Mouse (Mus musculus): ENCODE data around the gene Ltn1. TPM values are rescaled to one million over a fixed set of nuclear protein-coding genes. Genes with fewer than 3 reads are reported as not detected.

Ltn1 gene
- 10 to 100 TPM; 43.7 to 44.8 TPM for total RNA-seq (2021)

GRCm38 (mm10) chr16:87432033-87432814 is at the start of gene Ltn1:
Gene Ltn1 (minus strand): TSS chr16:87432612.
- intact Hi-C loops (cut with DNase I): loop anchor here (1.0 kb wide), 1 partner anchor 23 kb away; no protein-coding TSS in a partner anchor
- DNase-seq (ENCODE audit: low spot score in 2 of 2): peak; percentile 97 to 98

- intact Hi-C loops (cut with DNase I): loop anchor here (5.0 kb wide), 1 partner anchor 63 kb away; no protein-coding TSS in a partner anchor
- DNase-seq (ENCODE audit: low spot score in 2 of 2): no peak
Measured at GRCm38 (mm10) chr16:87470579-87470978, 38.2 kb upstream of the Ltn1 start.

- intact Hi-C loops (cut with DNase I): no loop called here
- DNase-seq (ENCODE audit: low spot score in 2 of 2): no peak
Measured at GRCm38 (mm10) chr16:87458752-87459151, 26.3 kb upstream of the Ltn1 start.

- intact Hi-C loops (cut with DNase I): loop anchor here (1.0 to 2.0 kb wide), 3 partner anchors 14 to 40 kb away; partner anchors contain the start of genes Cct8, Ltn1 and Rwdd2b
- DNase-seq (ENCODE audit: low spot score in 2 of 2): peak in 1 of 2 experiments; percentile 59
Measured at GRCm38 (mm10) chr16:87455180-87455611, 22.8 kb upstream of the Ltn1 start.

- peak; percentile 95 to 96 for DNase-seq (ENCODE audit: low spot score in 2 of 2)
- intact Hi-C loops (cut with DNase I): loop anchor here (1.0 to 2.0 kb wide), 3 partner anchors 14 to 40 kb away; partner anchors contain the start of genes Cct8, Ltn1 and Rwdd2b
Measured at GRCm38 (mm10) chr16:87454419-87455179, 22.2 kb upstream of the Ltn1 start, which contains the start of gene Usp16. Gene Usp16 (plus strand): TSS chr16:87454703.

GRCm38 (mm10) chr16:87453226-87453625 is 20.8 kb upstream of the Ltn1 start:
- intact Hi-C loops (cut with DNase I): no loop called here
- no peak for DNase-seq (ENCODE audit: low spot score in 2 of 2)

GRCm38 (mm10) chr16:87445528-87445927 is 13.1 kb upstream of the Ltn1 start:
- DNase-seq (ENCODE audit: low spot score in 2 of 2): no peak
- intact Hi-C loops (cut with DNase I): no loop called here

GRCm38 (mm10) chr16:87445110-87445509 is 12.7 kb upstream of the Ltn1 start:
- intact Hi-C loops (cut with DNase I): no loop called here
- DNase-seq (ENCODE audit: low spot score in 2 of 2): no peak

GRCm38 (mm10) chr16:87444071-87444470 is 11.7 kb upstream of the Ltn1 start:
- no peak for DNase-seq (ENCODE audit: low spot score in 2 of 2)
- intact Hi-C loops (cut with DNase I): no loop called here

GRCm38 (mm10) chr16:87443245-87443644 is 10.8 kb upstream of the Ltn1 start:
- DNase-seq (ENCODE audit: low spot score in 2 of 2): no peak
- intact Hi-C loops (cut with DNase I): no loop called here

GRCm38 (mm10) chr16:87442291-87442690 is 9.9 kb upstream of the Ltn1 start:
- no peak for DNase-seq (ENCODE audit: low spot score in 2 of 2)
- intact Hi-C loops (cut with DNase I): no loop called here

- no peak for DNase-seq (ENCODE audit: low spot score in 2 of 2)
- intact Hi-C loops (cut with DNase I): loop anchor here (2.0 kb wide), 1 partner anchor 14 kb away; the partner anchor contains the start of gene Usp16
Measured at GRCm38 (mm10) chr16:87441089-87441488, 8.7 kb upstream of the Ltn1 start.

- peak; percentile 95 for DNase-seq (ENCODE audit: low spot score in 2 of 2)
- intact Hi-C loops (cut with DNase I): loop anchor here (2.0 kb wide), 1 partner anchor 15 kb away; the partner anchor contains the start of gene Usp16
Measured at GRCm38 (mm10) chr16:87440184-87440686, 7.8 kb upstream of the Ltn1 start, which contains the start of gene Rwdd2b. Gene Rwdd2b (minus strand): TSS chr16:87440573.

GRCm38 (mm10) chr16:87438697-87439096 is 6.3 kb upstream of the Ltn1 start:
- no peak for DNase-seq (ENCODE audit: low spot score in 2 of 2)
- intact Hi-C loops (cut with DNase I): no loop called here

GRCm38 (mm10) chr16:87437096-87437495 is 4.7 kb upstream of the Ltn1 start:
- intact Hi-C loops (cut with DNase I): no loop called here
- no peak for DNase-seq (ENCODE audit: low spot score in 2 of 2)

- intact Hi-C loops (cut with DNase I): no loop called here
- no peak for DNase-seq (ENCODE audit: low spot score in 2 of 2)
Measured at GRCm38 (mm10) chr16:87435411-87436205, 3.2 kb upstream of the Ltn1 start.

- intact Hi-C loops (cut with DNase I): no loop called here
Measured at GRCm38 (mm10) chr16:87434946-87435345, 2.5 kb upstream of the Ltn1 start.

GRCm38 (mm10) chr16:87434266-87434665 is 1.9 kb upstream of the Ltn1 start:
- intact Hi-C loops (cut with DNase I): no loop called here
- no peak for DNase-seq (ENCODE audit: low spot score in 2 of 2)

More at GRCm38 (mm10) chr16:87434946-87435345, 2.5 kb upstream of the Ltn1 start:
- DNase-seq (ENCODE audit: low spot score in 2 of 2): no peak

- DNase-seq (ENCODE audit: low spot score in 2 of 2): no peak
- intact Hi-C loops (cut with DNase I): no loop called here
Measured at GRCm38 (mm10) chr16:87427516-87427915, 4.9 kb downstream of the Ltn1 start.

Measured in left cerebral cortex, postnatal 36 days (tissue).